8 mouse cellular contexts compared by ENCODE assay signal in the genomic region with DNA sequence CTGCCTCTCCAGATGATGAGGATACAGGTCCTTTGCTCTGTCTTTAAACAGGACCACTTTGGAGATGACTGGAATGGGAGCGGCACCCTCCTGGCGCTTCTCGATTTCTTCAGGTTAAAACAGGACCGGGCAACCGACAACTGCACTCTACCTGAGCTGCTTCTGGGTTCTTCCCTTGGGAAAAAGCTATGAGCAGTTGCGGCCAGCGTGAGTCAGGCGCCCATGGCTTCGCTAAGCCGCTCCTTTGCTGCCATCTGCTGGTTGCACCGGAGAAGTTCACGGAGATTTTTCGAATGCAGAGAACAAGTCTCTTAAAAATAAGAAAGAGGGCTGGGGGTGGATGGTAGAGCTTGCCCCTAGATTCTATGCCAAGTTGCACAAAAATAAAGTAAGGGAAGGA. TPM values are rescaled to one million over a fixed set of nuclear protein-coding genes. Genes with fewer than 3 reads are reported as not detected.
DNase-seq lines count a peak whose midpoint lies in the region; ATAC-seq lines count a peak whose summit lies in the region.

No protein-coding gene starts in this region.

- peaks cover 100% of the 10 kb centered on the region for H3K27me3 ChIP-seq in hindbrain, embryonic 10.5 days (ENCODE audit: insufficient read depth, poor library complexity, severe bottlenecking)
- H3K27me3 ChIP-seq in hindbrain, embryonic 16.5 days (replicated peaks; ENCODE audit: control insufficient read depth, insufficient read depth, low read length): peaks cover 68% of the 10 kb centered on the region

- H3K9ac ChIP-seq in hindbrain, embryonic 16.5 days (ENCODE audit: low read depth, low read length): no peak overlapping the region

- WGBS in hindbrain, embryonic 10.5 days: 1% methylated on average over 13 of the region's 13 CpGs
- WGBS in hindbrain, embryonic 16.5 days: 1% methylated on average over 13 of the region's 13 CpGs

- no peak overlapping the region for H3K4me3 ChIP-seq in hindbrain, embryonic 10.5 days
- H3K4me3 ChIP-seq in hindbrain, embryonic 16.5 days (ENCODE audit: low read length): no peak overlapping the region

- peak; percentile 81 for DNase-seq in hindbrain, embryonic 10.5 days (ENCODE audit: low spot score)
- DNase-seq in adrenal gland, adult 18-20 months (ENCODE audit: low spot score in 2 of 2): peak; percentile 83 to 85
- DNase-seq in embryo, embryonic 11.5 days (ENCODE audit: low read depth, low spot score): peak; percentile 74
- DNase-seq in left cerebral cortex, adult 11 months (ENCODE audit: low spot score): peak; percentile 43
- peak; percentile 88 for DNase-seq in testis, postnatal 10 days (ENCODE audit: low spot score)

- no peaks in the 10 kb centered on the region for H3K9me3 ChIP-seq in hindbrain, embryonic 10.5 days
- no peaks in the 10 kb centered on the region for H3K9me3 ChIP-seq in hindbrain, embryonic 16.5 days (ENCODE audit: control insufficient read depth, low read length)

- H3K36me3 ChIP-seq in hindbrain, embryonic 10.5 days: no peaks in the 10 kb centered on the region
- no peaks in the 10 kb centered on the region for H3K36me3 ChIP-seq in hindbrain, embryonic 16.5 days (ENCODE audit: control insufficient read depth, insufficient read depth, low read length)

- H3K4me2 ChIP-seq in hindbrain, embryonic 16.5 days (ENCODE audit: low read length): no peak overlapping the region

- H3K4me1 ChIP-seq in hindbrain, embryonic 10.5 days (replicated peaks): peaks cover 16% of the 10 kb centered on the region
- H3K4me1 ChIP-seq in hindbrain, embryonic 16.5 days (ENCODE audit: control insufficient read depth, insufficient read depth, low read depth, low read length): no peaks in the 10 kb centered on the region

- no peak overlapping the region for H3K27ac ChIP-seq in hindbrain, embryonic 10.5 days
- H3K27ac ChIP-seq in hindbrain, embryonic 16.5 days (ENCODE audit: low read depth, low read length): no peak overlapping the region

- ATAC-seq in hindbrain, embryonic 16.5 days: no peak
- ATAC-seq in hematopoietic stem cell, adult 5-6 weeks (replicated peaks in 1 of 2; ENCODE audit: insufficient read depth in 1 of 2, low FRiP score in 2 of 2, low TSS enrichment in 1 of 2, low read depth in 1 of 2, poor library complexity in 2 of 2, severe bottlenecking in 2 of 2): peak; percentile 36 to 51; a peak in 3 of 4 replicates
- ATAC-seq in megakaryocyte-erythroid progenitor cell, adult 5-6 weeks (replicated peaks; ENCODE audit: low FRiP score, low TSS enrichment, poor library complexity, severe bottlenecking): peak; percentile 59; the same call in 1 of the 2 replicates

RNA-seq across cellular contexts. Expression of a gene that starts 20.6 kb away (rescaled TPM):
- 5.8 and 13.0 TPM in 2 replicates for polyA plus RNA-seq in hindbrain, embryonic 10.5 days (2016; fragmentation: Nextera tagmentation; extraction: Ambion mirVana)
- 2.9 and 5.0 TPM in 2 replicates for polyA plus RNA-seq in hindbrain, embryonic 16.5 days (2015; fragmentation: Nextera tagmentation; extraction: Ambion mirVana)
- 100 to 1,000 TPM; 298 to 307 TPM for total RNA-seq in adrenal gland, adult 18-20 months (2021)
- total RNA-seq in hematopoietic stem cell, adult 5-6 weeks (2017): not detected in 2 replicates
- not detected in 2 replicates for total RNA-seq in megakaryocyte-erythroid progenitor cell, adult 5-6 weeks (2014; fragmentation: Nextera tagmentation)
- total RNA-seq in megakaryocyte-erythroid progenitor cell, adult 5-6 weeks (2017): not detected in 2 replicates

Comparison
In these comparisons a context has a peak if more than half of its experiments do, and no peak if none do; other contexts are left out.
1. RNA of a gene that starts 20.6 kb away (total RNA-seq): 298 to 307 TPM in adrenal gland, adult 18-20 months; not detected in hematopoietic stem cell, adult 5-6 weeks and not detected in megakaryocyte-erythroid progenitor cell, adult 5-6 weeks; every median in the first group is over 100 times any median in the second.
2. Peak in every context shown above with its lines, with median percentiles within 50 percentile points of each other: DNase-seq.